Mouse (Mus musculus) embryonic facial prominence, embryonic 13.5 days (tissue): Measurements from ENCODE around the gene Gabpb2. TPM values are rescaled to one million over a fixed set of nuclear protein-coding genes. Genes with fewer than 3 reads are reported as not detected.
"Not testable (repeated sequence)": the region's sequence is repeated elsewhere in the genome, so short reads cannot be mapped to it uniquely, and the experiment has no call there.

Experiments used
- ATAC-seq: fragments of 200-750 bp; cut with Nextera tagmentation; 2 replicates; pipeline ENCODE4 v1.8.0; 2017; ENCODE audit warnings: low read depth; ENCODE audit not compliant: insufficient number of reproducible peaks, insufficient read depth, low FRiP score, low TSS enrichment
- H3K27ac ChIP-seq: fragments of 300-500 bp; sonication (generic); 2 replicates; pipeline ENCODE4 v1.5.1; 2015; ENCODE audit warnings: moderate library complexity, mild to moderate bottlenecking, inconsistent platforms
- H3K27me3 ChIP-seq: fragments of 300-500 bp; sonication (generic); 2 replicates; pipeline ENCODE4 v1.6.1; 2015; ENCODE audit warnings: mild to moderate bottlenecking, inconsistent platforms
- H3K36me3 ChIP-seq: fragments of 300-500 bp; sonication (generic); 2 replicates; pipeline ENCODE4 v1.6.1; 2015; ENCODE audit warnings: mild to moderate bottlenecking, inconsistent platforms
- H3K4me1 ChIP-seq: fragments of 300-500 bp; sonication (generic); 2 replicates; pipeline ENCODE4 v1.6.1; 2015; ENCODE audit warnings: inconsistent platforms
- H3K4me2 ChIP-seq: fragments of 300-500 bp; sonication (generic); 2 replicates; pipeline ENCODE4 v1.6.1; 2015; ENCODE audit warnings: moderate library complexity, mild to moderate bottlenecking, inconsistent platforms
- H3K4me3 ChIP-seq: fragments of 300-500 bp; sonication (generic); 2 replicates; pipeline ENCODE4 v1.5.1; 2015; ENCODE audit warnings: mild to moderate bottlenecking, inconsistent platforms
- H3K9ac ChIP-seq: fragments of 300-500 bp; sonication (generic); 2 replicates; pipeline ENCODE4 v1.6.1; 2015; ENCODE audit warnings: mild to moderate bottlenecking, inconsistent platforms
- H3K9me3 ChIP-seq: fragments of 300-500 bp; sonication (generic); 2 replicates; pipeline ENCODE4 v1.6.1; 2016; ENCODE audit warnings: inconsistent platforms
- WGBS: fragments of 180-500 bp; shearing (Covaris S2); methylation state at CpG from one replicate; pipeline ENCODE4 v1.1.7; 2015; ENCODE audit warnings: mixed read lengths; 5-methylcytosine and 5-hydroxymethylcytosine counted together
- polyA plus RNA-seq: library from polyadenylated mRNA; unstranded; fragments of >200 nt; fragmentation: Nextera tagmentation; extraction: Ambion mirVana; gene quantifications from 2 replicates; pipeline ENCODE4 v1.2.1, GENCODE M21; 2015

Gene Gabpb2
- polyA plus RNA-seq, 1 experiment from 2014 or later: 13.9 TPM

DNA sequence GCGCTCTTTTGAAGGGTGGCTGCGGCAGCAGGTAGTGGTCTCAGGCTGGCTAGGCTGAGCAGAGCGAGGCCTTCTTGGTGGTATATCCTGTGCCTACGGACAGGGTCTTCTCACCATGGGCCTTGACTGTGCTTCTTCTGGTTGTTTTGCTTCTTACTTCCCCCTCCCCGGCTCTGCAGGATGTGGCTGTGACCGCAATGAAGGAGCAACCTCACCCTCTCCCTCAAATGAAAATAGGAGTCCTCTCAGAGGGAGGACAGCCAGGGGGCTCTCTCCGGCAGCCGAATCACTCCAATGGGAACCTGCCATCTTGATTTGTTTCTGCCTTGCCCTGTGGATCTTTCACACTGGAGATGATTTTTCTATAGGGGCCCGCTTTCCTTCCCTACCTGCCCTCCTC is 76.2 kb downstream of the Gabpb2 start:
- H3K27me3 ChIP-seq: no peaks in the 10 kb centered on the region
- WGBS: 94% methylated on average over 9 of the region's 9 CpGs
- H3K4me1 ChIP-seq: no peaks in the 10 kb centered on the region; the same call in 1 of the 2 replicates
- H3K9ac ChIP-seq: no peak overlapping the region
- no peak overlapping the region for H3K4me2 ChIP-seq
- no peaks in the 10 kb centered on the region for H3K9me3 ChIP-seq
- peaks cover 32% of the 10 kb centered on the region for H3K36me3 ChIP-seq
- H3K4me3 ChIP-seq: no peak overlapping the region
- ATAC-seq: no peak
- no peak overlapping the region for H3K27ac ChIP-seq

DNA sequence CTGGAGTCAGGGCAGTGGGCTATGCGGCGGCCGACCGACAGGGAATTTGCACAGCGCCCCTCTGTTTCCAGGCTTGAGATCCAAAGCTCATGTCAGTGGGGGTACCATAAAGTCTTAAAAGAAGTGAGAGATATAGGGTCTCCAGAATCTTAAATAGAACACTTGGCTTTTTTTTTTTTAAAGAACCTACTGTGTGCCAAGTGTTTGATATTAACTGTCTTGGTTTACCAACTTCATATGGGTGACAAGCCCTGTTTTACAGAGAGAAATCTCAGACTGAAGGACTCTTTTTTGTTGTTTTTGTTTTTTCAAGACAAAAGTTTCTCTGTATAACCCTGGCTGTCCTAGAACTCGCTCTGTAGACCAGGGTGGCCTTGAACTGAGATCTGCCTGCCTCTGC is 76.9 kb downstream of the Gabpb2 start:
- Histone ChIP-seq H3K36me3 (peaks cover 32% of the 10 kb centered on the region), H3K27ac (no peak overlapping the region), H3K4me3 (no peak overlapping the region), H3K27me3 (no peaks in the 10 kb centered on the region), H3K4me1 (peaks cover 3% of the 10 kb centered on the region), H3K4me2 (no peak overlapping the region), H3K9me3 (no peaks in the 10 kb centered on the region), H3K9ac (no peak overlapping the region)
- ATAC-seq: no peak
- WGBS: 89% methylated on average over 6 of the region's 6 CpGs

DNA sequence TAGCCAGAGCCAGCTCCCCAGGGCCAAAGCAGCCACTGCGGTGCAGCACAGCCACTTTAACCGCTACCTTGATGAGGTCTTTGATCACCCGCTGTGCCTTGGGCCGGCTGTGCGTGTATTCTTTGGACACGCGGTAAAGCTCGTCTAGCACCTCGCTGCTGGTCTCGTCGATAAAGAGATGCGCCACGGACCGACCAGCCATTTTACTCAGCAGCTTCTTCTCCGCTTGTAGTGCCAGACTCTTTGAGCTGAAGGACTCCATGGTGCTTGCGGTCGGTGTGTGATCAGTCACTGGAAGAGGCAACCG is 77.5 kb downstream of the Gabpb2 start:
- no peak overlapping the region for H3K4me2 ChIP-seq
- WGBS: 69% methylated on average over 18 of the region's 18 CpGs

DNA sequence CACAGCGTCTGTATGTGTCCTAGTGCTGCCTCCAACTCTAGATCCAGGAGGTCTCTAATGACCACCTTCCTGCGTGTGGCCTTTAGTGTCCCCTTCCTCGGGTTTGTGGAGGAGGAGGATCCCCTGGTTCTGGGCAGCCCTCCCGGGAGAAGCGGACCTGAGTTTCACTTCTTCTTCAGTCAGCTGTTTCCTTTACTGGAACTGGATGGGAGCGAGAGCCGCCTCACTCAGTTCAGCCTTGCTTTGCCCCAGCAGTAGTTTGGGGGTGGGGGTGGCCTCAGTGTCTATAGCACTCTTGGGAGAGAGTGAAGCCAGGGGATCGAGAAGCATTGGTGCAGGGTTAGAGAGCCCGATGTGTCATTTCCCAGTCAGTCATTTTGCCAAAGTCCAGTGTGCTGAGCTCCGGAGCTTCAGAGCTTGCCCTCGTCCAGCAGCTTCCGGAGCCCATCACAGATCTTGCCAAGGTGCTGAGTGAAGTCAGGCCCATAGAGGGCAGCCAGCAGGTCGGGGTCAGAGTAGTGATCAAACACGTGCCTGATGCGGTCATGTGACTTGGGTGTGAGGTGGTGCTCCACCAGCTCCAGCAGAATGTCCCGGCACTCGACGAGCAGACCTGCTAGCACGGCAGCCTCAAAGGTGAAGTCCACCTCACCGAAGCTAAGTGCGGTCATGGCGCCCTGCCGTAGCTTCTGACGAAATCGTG is 78.0 kb downstream of the Gabpb2 start:
- Histone ChIP-seq H3K9me3 (no peaks in the 10 kb centered on the region), H3K27ac (no peak overlapping the region), H3K4me2 (no peak overlapping the region), H3K9ac (no peak overlapping the region), H3K4me1 (peaks cover 13% of the 10 kb centered on the region), H3K4me3 (no peak overlapping the region), H3K36me3 (peaks cover 32% of the 10 kb centered on the region), H3K27me3 (no peaks in the 10 kb centered on the region)
- 79% methylated on average over 25 of the region's 25 CpGs for WGBS
- no peak for ATAC-seq

More for the DNA sequence above, 77.5 kb downstream of the Gabpb2 start:
- H3K4me3 ChIP-seq: no peak overlapping the region
- H3K9me3 ChIP-seq: no peaks in the 10 kb centered on the region
- no peak overlapping the region for H3K9ac ChIP-seq
- H3K4me1 ChIP-seq: peaks cover 9% of the 10 kb centered on the region
- no peak for ATAC-seq
- H3K36me3 ChIP-seq: peaks cover 32% of the 10 kb centered on the region
- H3K27me3 ChIP-seq: no peaks in the 10 kb centered on the region
- H3K27ac ChIP-seq: no peak overlapping the region

DNA sequence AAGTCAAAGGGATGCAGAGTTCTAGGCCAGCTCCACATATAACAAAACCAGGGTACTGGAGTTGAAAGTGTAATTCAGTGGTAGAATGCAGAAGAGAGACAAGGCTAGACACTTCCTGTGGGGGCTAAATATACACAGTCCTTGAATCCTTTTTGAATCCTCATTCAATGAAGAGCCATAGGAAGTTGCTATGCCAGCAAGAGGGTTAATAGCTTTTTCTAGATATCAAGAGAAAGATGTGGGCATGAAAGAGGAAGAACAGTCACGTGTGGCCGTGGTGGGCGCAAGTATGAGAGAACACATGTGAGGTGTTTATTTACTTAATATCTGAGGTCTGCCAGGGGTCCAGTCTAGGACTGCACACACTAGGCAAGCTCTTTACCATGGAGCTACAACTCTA is 81.4 kb downstream of the Gabpb2 start:
- no peak overlapping the region for H3K4me2 ChIP-seq
- H3K36me3 ChIP-seq: peaks cover 34% of the 10 kb centered on the region
- peaks cover 20% of the 10 kb centered on the region for H3K4me1 ChIP-seq
- no peaks in the 10 kb centered on the region for H3K9me3 ChIP-seq
- 89% methylated on average over 3 of the region's 3 CpGs for WGBS
- no peak overlapping the region for H3K9ac ChIP-seq
- H3K4me3 ChIP-seq: no peak overlapping the region
- H3K27me3 ChIP-seq: no peaks in the 10 kb centered on the region
- H3K27ac ChIP-seq: no peak overlapping the region
- ATAC-seq: no peak

DNA sequence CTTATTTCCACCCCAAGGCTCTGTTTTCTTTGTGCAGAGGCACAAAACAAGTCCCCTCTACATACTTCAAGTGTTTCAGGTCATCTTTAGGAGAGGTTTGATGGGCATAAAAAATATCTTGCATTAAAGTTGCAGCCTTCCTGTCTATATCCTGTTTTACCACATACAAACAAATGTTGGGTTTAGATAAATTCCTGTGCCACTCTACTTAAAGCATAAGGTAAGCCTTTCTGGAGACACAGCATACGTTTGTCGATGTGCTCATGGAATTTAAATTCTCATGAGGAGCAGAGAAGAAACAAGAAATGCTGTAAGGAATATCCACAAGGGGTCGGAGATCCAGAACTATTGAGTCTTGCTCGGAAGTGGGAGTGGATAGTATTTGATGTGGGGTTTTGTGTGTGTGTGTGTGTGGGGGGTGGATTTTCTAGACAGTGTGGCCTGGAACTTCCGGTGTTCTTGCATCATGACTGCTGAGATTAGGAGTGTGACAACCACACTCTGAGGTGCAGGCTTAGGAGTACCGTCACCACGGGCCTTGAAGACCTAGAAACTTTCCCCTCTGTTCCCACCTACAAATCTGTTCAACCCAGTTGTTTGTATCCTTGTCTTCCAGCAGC is 82.2 kb downstream of the Gabpb2 start:
- H3K4me2 ChIP-seq: peak overlapping the region; percentile 65
- peak overlapping the region; percentile 41 for H3K4me3 ChIP-seq
- H3K27ac ChIP-seq: no peak overlapping the region
- no peak for ATAC-seq
- H3K9me3 ChIP-seq: no peaks in the 10 kb centered on the region
- WGBS: 80% methylated on average over 7 of the region's 7 CpGs
- peak overlapping the region; percentile 51 for H3K9ac ChIP-seq
- H3K27me3 ChIP-seq: no peaks in the 10 kb centered on the region
- H3K36me3 ChIP-seq: peaks cover 31% of the 10 kb centered on the region
- peaks cover 20% of the 10 kb centered on the region for H3K4me1 ChIP-seq

DNA sequence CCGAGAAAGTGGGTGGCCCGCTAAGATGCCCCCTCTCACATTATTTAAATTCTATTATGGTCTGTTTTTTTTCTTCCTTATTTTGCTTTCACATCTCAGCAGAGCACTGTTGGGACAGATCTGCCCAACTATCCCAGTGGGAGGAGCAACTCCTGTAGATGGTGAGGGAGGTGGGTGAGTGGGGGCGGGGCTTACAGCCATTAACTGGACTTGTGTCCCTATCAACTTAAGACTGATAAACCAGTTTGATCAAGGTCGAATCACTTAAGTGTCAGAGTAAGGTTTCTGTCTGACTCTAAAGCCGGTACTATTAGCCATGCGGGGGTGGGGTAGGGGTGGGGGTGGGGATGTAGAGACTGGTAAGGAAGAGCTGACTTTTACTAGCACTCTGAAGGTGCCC is 82.7 kb downstream of the Gabpb2 start:
- no peak for ATAC-seq
- Histone ChIP-seq H3K4me1 (peaks cover 20% of the 10 kb centered on the region), H3K9me3 (no peaks in the 10 kb centered on the region), H3K27ac (no peak overlapping the region), H3K4me3 (peak overlapping the region; percentile 41), H3K4me2 (peak overlapping the region; percentile 65), H3K36me3 (peaks cover 26% of the 10 kb centered on the region), H3K27me3 (no peaks in the 10 kb centered on the region), H3K9ac (peak overlapping the region; percentile 51)
- 30% methylated on average over 6 of the region's 6 CpGs for WGBS

DNA sequence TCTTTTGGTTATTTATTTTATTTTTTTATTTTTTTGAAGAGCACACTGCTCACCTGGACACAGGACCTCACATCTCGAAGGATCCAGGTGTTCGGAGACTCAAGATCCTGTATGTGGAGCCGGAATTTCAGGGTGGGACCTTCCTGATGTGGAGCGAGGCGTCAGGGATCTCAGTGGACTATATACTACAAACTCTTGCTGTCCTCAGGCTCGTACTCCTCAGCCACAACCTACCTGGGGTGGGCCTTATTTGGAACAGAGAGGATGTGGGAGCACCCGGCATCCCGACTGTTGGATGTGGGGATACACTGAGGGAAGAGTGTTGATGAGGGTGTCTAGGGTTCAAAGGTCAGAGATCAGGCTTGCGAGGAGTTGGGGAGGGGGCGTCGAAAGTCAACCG is 83.6 kb downstream of the Gabpb2 start:
- H3K27me3 ChIP-seq, H3K9me3 ChIP-seq, H3K9ac ChIP-seq, H3K27ac ChIP-seq, H3K4me2 ChIP-seq: not testable (repeated sequence)
- H3K4me1 ChIP-seq: peaks cover 20% of the 10 kb centered on the region
- peaks cover 26% of the 10 kb centered on the region for H3K36me3 ChIP-seq
- H3K4me3 ChIP-seq: peak overlapping the region; percentile 71
- ATAC-seq: 0 out of 2 replicates have a peak, but pooled peaks have one; percentile 34
- no CpG with 5 or more reads among the region's 12 CpGs for WGBS

DNA sequence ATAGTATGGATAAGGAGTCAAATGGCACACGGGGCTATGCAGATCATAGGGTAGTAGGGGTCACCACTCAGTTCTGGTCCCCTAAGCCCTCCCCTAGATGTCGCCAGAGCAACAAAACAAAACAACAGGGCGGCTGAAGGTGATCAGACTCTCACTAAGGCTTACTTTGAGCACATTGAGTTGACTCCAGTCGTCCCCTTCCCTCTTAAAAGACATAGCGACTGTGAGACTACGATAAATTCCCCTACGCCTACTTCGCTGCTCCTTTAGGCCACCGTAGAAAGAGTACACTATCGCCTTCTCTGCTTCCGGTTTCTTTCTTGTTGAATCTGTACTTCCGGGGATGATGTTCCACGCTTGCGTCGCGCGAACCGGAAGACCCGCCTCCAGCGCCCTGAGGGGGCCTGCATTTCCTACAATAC is 84.0 kb downstream of the Gabpb2 start, which contains the start of the genes Scnm1 and Lysmd1:
Gene Scnm1 (minus strand): TSS at position 332 of the 422 bp plus-strand sequence.
Gene Lysmd1 (plus strand): TSS at position 409 of the 422 bp plus-strand sequence.
- no peaks in the 10 kb centered on the region for H3K27me3 ChIP-seq
- peaks cover 30% of the 10 kb centered on the region for H3K36me3 ChIP-seq
- H3K4me2 ChIP-seq: peak within 1 kb of the TSS; percentile 85
- peak within 1 kb of the TSS; percentile 85 for H3K27ac ChIP-seq
- H3K9ac ChIP-seq: peak within 1 kb of the TSS; percentile 86
- under 1% methylated on average over 20 of the region's 20 CpGs for WGBS
- H3K9me3 ChIP-seq: no peaks in the 10 kb centered on the region
- H3K4me1 ChIP-seq: peaks cover 20% of the 10 kb centered on the region
- peak within 1 kb of the TSS; percentile 71 for H3K4me3 ChIP-seq
- peak; percentile 85 for ATAC-seq

DNA sequence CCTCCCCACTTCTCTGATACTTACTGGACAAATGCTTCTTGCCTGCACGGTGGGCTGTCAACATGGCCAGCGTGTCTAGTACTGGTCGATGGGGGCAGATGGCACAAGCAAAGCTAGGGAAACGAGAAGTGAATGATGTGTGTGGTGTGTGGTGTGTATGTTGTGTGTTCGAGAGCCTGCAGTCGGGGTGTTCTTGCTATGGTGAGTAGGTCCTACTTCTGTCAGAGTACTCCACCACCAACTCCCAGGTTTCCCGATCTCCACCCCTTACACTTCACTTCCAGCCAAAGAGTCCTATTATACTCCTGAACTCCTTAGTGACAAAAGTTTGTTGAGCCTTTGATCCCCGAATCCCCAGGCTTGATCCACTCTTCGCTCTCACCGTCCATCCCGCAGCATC is 84.5 kb downstream of the Gabpb2 start:
- H3K27ac ChIP-seq: peak overlapping the region; percentile 85
- H3K4me1 ChIP-seq: peaks cover 20% of the 10 kb centered on the region
- peak overlapping the region; percentile 85 for H3K4me2 ChIP-seq
- no peaks in the 10 kb centered on the region for H3K9me3 ChIP-seq
- no peak for ATAC-seq
- WGBS: 57% methylated on average over 11 of the region's 11 CpGs
- H3K36me3 ChIP-seq: peaks cover 35% of the 10 kb centered on the region
- peak overlapping the region; percentile 86 for H3K9ac ChIP-seq
- peak overlapping the region; percentile 71 for H3K4me3 ChIP-seq
- no peaks in the 10 kb centered on the region for H3K27me3 ChIP-seq

DNA sequence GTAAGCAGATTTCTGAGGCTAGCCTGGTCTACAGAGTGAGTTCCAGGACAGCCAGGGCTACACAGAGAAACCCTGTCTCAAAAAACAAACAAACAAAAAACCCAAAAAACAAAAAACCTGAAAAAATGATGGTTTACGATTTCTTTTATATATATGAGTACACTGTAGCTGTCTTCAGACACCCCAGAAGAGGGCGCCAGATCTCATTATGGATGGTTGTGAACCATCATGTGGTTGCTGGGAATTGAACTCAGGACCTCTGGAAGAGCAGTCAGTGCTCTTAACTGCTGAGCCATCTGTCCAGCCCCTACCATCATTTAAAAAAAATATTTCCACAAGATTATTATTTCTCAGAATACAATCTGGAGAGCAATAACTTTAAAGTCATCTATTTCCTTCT is 85.3 kb downstream of the Gabpb2 start:
- not testable (repeated sequence) for H3K27me3 ChIP-seq

More for the DNA sequence above, 85.3 kb downstream of the Gabpb2 start:
- not testable (repeated sequence) for H3K27ac ChIP-seq, H3K9me3 ChIP-seq, ATAC-seq, H3K4me2 ChIP-seq, H3K9ac ChIP-seq
- Histone ChIP-seq H3K4me3 (peak overlapping the region; percentile 71; the same call in 1 of the 2 replicates), H3K4me1 (peaks cover 20% of the 10 kb centered on the region), H3K36me3 (peaks cover 33% of the 10 kb centered on the region)
- WGBS: 86% methylated on average over 2 of the region's 2 CpGs
